25 mouse cellular contexts compared by ENCODE assay signal in genomic region chr16:93046221-93046620, GRCm38 (mm10).
"Had no signal": no experiment of that assay in that cellular context is flagged by ENCODE, and none has a peak within 500 bp of the region (broad histone marks: within the 10 kb centered on the region; RNA-seq: fewer than 3 reads in every experiment).

No protein-coding gene starts in this region.

- H3K4me3 ChIP-seq: gastrocnemius, adult 2 months; heart, adult 2 months; heart, embryonic 13.5 days; heart, embryonic 15.5 days; hindbrain, embryonic 12.5 days; intestine, embryonic 15.5 days; kidney, embryonic 15.5 days; layer of hippocampus, adult 2 months; left cerebral cortex, adult 2 months; limb, embryonic 10.5 days; limb, embryonic 12.5 days; liver, embryonic 13.5 days; liver, embryonic 15.5 days had no signal

- H3K9me3 ChIP-seq: heart, embryonic 13.5 days; heart, embryonic 15.5 days; hindbrain, embryonic 12.5 days; intestine, embryonic 15.5 days; kidney, embryonic 15.5 days; limb, embryonic 10.5 days; limb, embryonic 12.5 days; liver, embryonic 13.5 days; liver, embryonic 15.5 days had no signal

- H3K27ac ChIP-seq: gastrocnemius, adult 2 months; heart, adult 2 months; heart, embryonic 13.5 days; heart, embryonic 15.5 days; hindbrain, embryonic 12.5 days; hindbrain, embryonic 14.5 days; intestine, embryonic 15.5 days; kidney, embryonic 15.5 days; kidney, postnatal 0 days; layer of hippocampus, adult 2 months; left cerebral cortex, adult 2 months; limb, embryonic 10.5 days; limb, embryonic 12.5 days; liver, embryonic 13.5 days; liver, embryonic 15.5 days had no signal

- H3K36me3 ChIP-seq: heart, embryonic 13.5 days; heart, embryonic 15.5 days; hindbrain, embryonic 12.5 days; intestine, embryonic 15.5 days; kidney, embryonic 15.5 days; limb, embryonic 10.5 days; limb, embryonic 12.5 days; liver, embryonic 13.5 days; liver, embryonic 15.5 days had no signal

- H3K27me3 ChIP-seq: hindbrain, embryonic 12.5 days; intestine, embryonic 15.5 days; limb, embryonic 12.5 days; liver, embryonic 13.5 days had no signal

- H3K4me1 ChIP-seq: liver, embryonic 13.5 days; liver, embryonic 15.5 days had no signal

- DNase-seq: gastrocnemius, adult 2 months; gastrocnemius, postnatal 10 days; gastrocnemius, postnatal 25 days; heart, adult 11 months; heart, adult 2 months; heart, postnatal 14 days; heart, postnatal 36 days; kidney, adult 18-20 months; kidney, adult 9 months; kidney, postnatal 14 days; kidney, postnatal 36 days; liver; liver, embryonic 13.5 days had no signal
